Mouse (Mus musculus) liver, embryonic 14.5 days (tissue): ENCODE measurements around the gene 2010109A12Rik. TPM values are rescaled to one million over a fixed set of nuclear protein-coding genes. Genes with fewer than 3 reads are reported as not detected.

Experiments
- ATAC-seq: fragments of 200-750 bp; cut with Nextera tagmentation; 2 replicates; pipeline ENCODE4 v1.8.0; 2017; ENCODE audit warnings: moderate number of reproducible peaks, mild to moderate bottlenecking, moderate library complexity; ENCODE audit not compliant: insufficient read depth
- DNase-seq, 3 experiments: peaks; one replicate each; pipeline ENCODE4 v3.0.0-alpha.2; 2012 to 2013; ENCODE audit warnings: low read depth in 3 of 3, low spot score in 3 of 3
- H3K27ac ChIP-seq: fragments of 300-500 bp; sonication (generic); 2 replicates; pipeline ENCODE4 v1.5.1; 2014; ENCODE audit warnings: moderate library complexity, mild to moderate bottlenecking, control low read depth, inconsistent platforms
- H3K27me3 ChIP-seq: fragments of 300-500 bp; sonication (generic); 2 replicates; pipeline ENCODE4 v1.6.1; 2014; ENCODE audit warnings: mild to moderate bottlenecking, low read length, moderate library complexity; ENCODE audit not compliant: control insufficient read depth, insufficient read depth
- H3K36me3 ChIP-seq: fragments of 300-500 bp; sonication (generic); replicated peaks from 2 replicates; pipeline ENCODE4 v1.6.1; 2014; ENCODE audit warnings: low read depth; ENCODE audit not compliant: control insufficient read depth, insufficient read depth
- H3K4me1 ChIP-seq, 2 experiments: fragments of 200-500 bp in 1 of 2; fragments of 300-500 bp in 1 of 2; sonication (generic) in 1 of 2; replicated peaks; 2 replicates each; pipeline ENCODE4 v1.6.1; 2012 to 2014; ENCODE audit warnings: antibody characterized with exemption in 1 of 2, inconsistent platforms in 1 of 2, low read length in 1 of 2; ENCODE audit not compliant: control insufficient read depth in 2 of 2, insufficient read depth in 2 of 2
- H3K4me2 ChIP-seq: fragments of 300-500 bp; sonication (generic); 2 replicates; pipeline ENCODE4 v1.6.1; 2014; ENCODE audit warnings: low read depth, mild to moderate bottlenecking, control low read depth, moderate library complexity
- H3K4me3 ChIP-seq, 2 experiments: fragments of 200-500 bp in 1 of 2; fragments of 300-500 bp in 1 of 2; sonication (generic) in 1 of 2; 2 replicates each; pipeline ENCODE4 v1.5.1; 2012 to 2014; ENCODE audit warnings: low read depth in 2 of 2, low read length in 2 of 2, mild to moderate bottlenecking in 2 of 2, control low read depth in 1 of 2, inconsistent platforms in 1 of 2, moderate library complexity in 1 of 2; ENCODE audit not compliant: insufficient read depth in 1 of 2
- H3K9ac ChIP-seq: fragments of 300-500 bp; sonication (generic); replicated peaks from 2 replicates; pipeline ENCODE4 v1.6.1; 2014; ENCODE audit warnings: mild to moderate bottlenecking, control low read depth, moderate library complexity
- H3K9me3 ChIP-seq: fragments of 300-500 bp; sonication (generic); 2 replicates; pipeline ENCODE4 v1.6.1; 2016; ENCODE audit warnings: low read length, mixed read lengths; ENCODE audit not compliant: control insufficient read depth
- CTCF ChIP-seq: IDR thresholded peaks from 2 replicates; pipeline ENCODE4 v1.5.1; 2016; ENCODE audit warnings: antibody characterized with exemption, low read depth, control low read depth
- EP300 ChIP-seq: IDR thresholded peaks from 2 replicates; pipeline ENCODE4 v1.6.1; 2016; ENCODE audit warnings: antibody characterized with exemption, low read depth
- WGBS: fragments of 180-500 bp; shearing (Covaris S2); extraction: QIAGEN DNeasy Blood & Tissue Kit; methylation state at CpG from one replicate; pipeline ENCODE4 v1.1.7; 2014; ENCODE audit not compliant: insufficient replicate concordance; 5-methylcytosine and 5-hydroxymethylcytosine counted together
- polyA plus RNA-seq, 2 experiments: library from polyadenylated mRNA; depleted of rRNA in 1 of 2; stranded (reverse) in 1 of 2; unstranded in 1 of 2; fragments of >200 nt; fragmentation: Nextera tagmentation in 1 of 2; extraction: Ambion mirVana in 1 of 2; gene quantifications; 2 replicates each; pipeline versions ENCODE4 v1.2.1 to v1.2.3; 2012 to 2014

2010109A12Rik gene
- polyA plus RNA-seq, 2 experiments = 0.55 to 1.5 TPM

GRCm38 (mm10) chr5:93205371-93206108 is 778 bp upstream of the 2010109A12Rik start:
- peak overlapping the region; percentile 80 for H3K4me2 ChIP-seq
- peaks cover 6 to 10% of the 10 kb centered on the region in 2 experiments for H3K4me1 ChIP-seq
- peak overlapping the region; percentile 77 for H3K27ac ChIP-seq
- no peaks in the 10 kb centered on the region for H3K9me3 ChIP-seq
- H3K36me3 ChIP-seq = peaks cover 5% of the 10 kb centered on the region
- peak overlapping the region; percentile 68 to 99 for H3K4me3 ChIP-seq
- H3K9ac ChIP-seq = peak overlapping the region; percentile 88
- under 1% methylated on average over 53 of the region's 63 CpGs for WGBS
- ATAC-seq (peak; percentile 68), DNase-seq (peak; percentile 39 to 46 (median 44))
- no peak for TF ChIP-seq CTCF
- H3K27me3 ChIP-seq = no peaks in the 10 kb centered on the region

- WGBS = 8% methylated on average over 6 of the region's 6 CpGs
- Histone ChIP-seq H3K9me3 (no peaks in the 10 kb centered on the region), H3K4me3 (peak overlapping the region; percentile 68 to 99), H3K27me3 (no peaks in the 10 kb centered on the region), H3K4me2 (peak overlapping the region; percentile 71), H3K27ac (peak overlapping the region; percentile 58), H3K36me3 (peaks cover 1% of the 10 kb centered on the region), H3K9ac (peak overlapping the region; percentile 88), H3K4me1 (peaks cover 6 to 10% of the 10 kb centered on the region in 2 experiments)
- peak in 1 of 3 experiments; percentile 1 for DNase-seq
- TF ChIP-seq CTCF (no peak), EP300 (no peak)
- peak; percentile 1; the same call in 1 of the 2 replicates for ATAC-seq
Observed at GRCm38 (mm10) chr5:93207006-93207348, 659 bp downstream of the 2010109A12Rik start.

DNA sequence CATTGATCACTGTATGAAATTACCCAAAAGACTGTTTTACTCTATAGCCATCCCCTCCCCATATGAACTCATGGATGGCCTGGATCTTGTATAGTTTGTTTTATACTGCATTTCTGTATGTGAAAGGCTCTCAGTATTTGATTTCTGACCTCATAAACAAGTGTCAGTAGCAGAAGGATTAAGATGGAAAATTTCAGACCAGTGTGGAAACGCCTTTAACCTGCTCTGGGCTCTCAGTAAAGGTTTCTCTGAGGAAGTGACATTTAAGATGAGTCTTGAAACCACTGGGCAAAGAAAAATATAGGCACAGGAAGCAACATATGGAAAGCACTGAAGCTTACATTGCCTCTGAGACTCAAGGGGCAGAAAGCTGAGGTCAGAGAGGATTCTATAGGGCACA is 1.2 kb downstream of the 2010109A12Rik start:
- TF ChIP-seq EP300 = no peak
- TF ChIP-seq CTCF = no peak
- H3K4me1 ChIP-seq = peaks cover 6 to 10% of the 10 kb centered on the region in 2 experiments
- 68% methylated on average over 1 of the region's 1 CpGs for WGBS
- peak overlapping the region; percentile 71 for H3K4me2 ChIP-seq
- H3K27ac ChIP-seq = no peak overlapping the region
- peak overlapping the region; percentile 88 for H3K9ac ChIP-seq
- H3K27me3 ChIP-seq = no peaks in the 10 kb centered on the region
- peak overlapping the region in 1 of 2 experiments; percentile 68; a peak in 2 of 4 replicates for H3K4me3 ChIP-seq
- no peak for ATAC-seq
- no peaks in the 10 kb centered on the region for H3K36me3 ChIP-seq
- no peaks in the 10 kb centered on the region for H3K9me3 ChIP-seq
- DNase-seq = no peak

GRCm38 (mm10) chr5:93218375-93218774 is 12.1 kb downstream of the 2010109A12Rik start:
- H3K9ac ChIP-seq = no peak overlapping the region
- H3K4me1 ChIP-seq = no peaks in the 10 kb centered on the region
- no peaks in the 10 kb centered on the region for H3K27me3 ChIP-seq
- no peak for DNase-seq
- no peak for ATAC-seq
- H3K36me3 ChIP-seq = no peaks in the 10 kb centered on the region
- H3K9me3 ChIP-seq = no peaks in the 10 kb centered on the region
- WGBS = 70% methylated on average over 3 of the region's 3 CpGs
- no peak overlapping the region for H3K4me2 ChIP-seq
- H3K27ac ChIP-seq = no peak overlapping the region
- TF ChIP-seq EP300 (no peak), CTCF (no peak)
- no peak overlapping the region for H3K4me3 ChIP-seq

DNA sequence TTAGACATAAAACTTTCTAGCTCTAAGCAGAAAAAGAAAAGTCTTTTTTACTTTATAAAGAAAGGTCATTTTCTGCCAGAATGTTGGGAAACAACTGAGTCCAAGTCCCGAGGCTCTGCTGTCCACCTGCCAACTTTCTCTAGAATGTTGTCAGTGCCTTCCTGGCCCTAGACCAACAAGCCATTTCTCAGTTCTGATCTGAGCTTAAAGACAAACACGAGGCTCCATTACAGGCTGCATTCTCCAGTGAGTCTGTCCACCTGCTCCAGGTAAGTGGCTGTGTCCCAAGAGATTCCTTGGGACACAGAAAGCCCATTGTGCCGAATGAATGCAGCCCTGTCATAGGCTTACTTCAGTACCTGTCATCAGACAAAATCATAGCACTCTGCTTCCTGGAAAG is 15.3 kb downstream of the 2010109A12Rik start:
- Histone ChIP-seq H3K36me3 (no peaks in the 10 kb centered on the region), H3K4me2 (no peak overlapping the region), H3K4me3 (no peak overlapping the region), H3K27me3 (no peaks in the 10 kb centered on the region), H3K9ac (no peak overlapping the region), H3K9me3 (no peaks in the 10 kb centered on the region), H3K4me1 (peaks cover 0 to under 1% of the 10 kb centered on the region in 2 experiments; a peak in 2 of 4 replicates), H3K27ac (no peak overlapping the region)
- DNase-seq (no peak), ATAC-seq (no peak)
- 50% methylated on average over 3 of the region's 3 CpGs for WGBS
- TF ChIP-seq CTCF = no peak
- TF ChIP-seq EP300 = no peak
